Mouse (Mus musculus) heart, adult 8-10 months (tissue): Measurements from ENCODE around the gene Htr1b. TPM values are rescaled to one million over a fixed set of nuclear protein-coding genes. Genes with fewer than 3 reads are reported as not detected.

Source experiments
- DNase-seq: peaks from one replicate; pipeline ENCODE4 v3.0.0; 2022; ENCODE audit warnings: low spot score
- total RNA-seq, 4 experiments: library from RNA; stranded (reverse); gene quantifications; 2 replicates each; pipeline ENCODE4 v1.2.4; 2022

Htr1b gene
- total RNA-seq: under 1 TPM; 0.31 to 0.82 (median 0.35) TPM

GRCm38 (mm10) chr9:81633437-81633973, at the start of gene Htr1b:
Gene Htr1b, minus strand, starts transcription at chr9:81633828.
- no peak for DNase-seq

- DNase-seq: no peak
Observed at GRCm38 (mm10) chr9:81676716-81677115, 43.1 kb upstream of the Htr1b start.

- DNase-seq: no peak
Observed at GRCm38 (mm10) chr9:81637486-81637885, 3.9 kb upstream of the Htr1b start.

GRCm38 (mm10) chr9:81635109-81635508, 1.5 kb upstream of the Htr1b start:
- DNase-seq: no peak

GRCm38 (mm10) chr9:81634163-81634562, 535 bp upstream of the Htr1b start:
- DNase-seq: no peak

GRCm38 (mm10) chr9:81632736-81633436, 742 bp downstream of the Htr1b start:
- no peak for DNase-seq

GRCm38 (mm10) chr9:81632191-81632735, 1.4 kb downstream of the Htr1b start:
- DNase-seq: no peak

- DNase-seq: no peak
Observed at GRCm38 (mm10) chr9:81631581-81632091, 2.0 kb downstream of the Htr1b start.

- no peak for DNase-seq
Observed at GRCm38 (mm10) chr9:81626899-81627606, 6.6 kb downstream of the Htr1b start.

GRCm38 (mm10) chr9:81625898-81626297, 7.7 kb downstream of the Htr1b start:
- DNase-seq: no peak

- no peak for DNase-seq
Observed at GRCm38 (mm10) chr9:81622873-81623272, 10.8 kb downstream of the Htr1b start.

GRCm38 (mm10) chr9:81611022-81611421, 22.6 kb downstream of the Htr1b start:
- no peak for DNase-seq

Other genes starting within 250 kb of the Htr1b start
- not detected for gene Mei4, start 229.8 kb upstream of the Htr1b start, total RNA-seq